Mouse (Mus musculus): ENCODE results near the gene Gm14295.
"Not testable (repeated sequence)": the region's sequence is repeated elsewhere in the genome, so short reads cannot be mapped to it uniquely, and the experiment has no call there.

Gm14295 gene

GRCm38 (mm10) chr2:176798312-176798711 lies at the start of gene Gm14295:
Gm14295 (plus strand) TSS chr2:176798612.
- DNase-seq (ENCODE audit: low spot score in 2 of 2): not testable (repeated sequence)

DNA sequence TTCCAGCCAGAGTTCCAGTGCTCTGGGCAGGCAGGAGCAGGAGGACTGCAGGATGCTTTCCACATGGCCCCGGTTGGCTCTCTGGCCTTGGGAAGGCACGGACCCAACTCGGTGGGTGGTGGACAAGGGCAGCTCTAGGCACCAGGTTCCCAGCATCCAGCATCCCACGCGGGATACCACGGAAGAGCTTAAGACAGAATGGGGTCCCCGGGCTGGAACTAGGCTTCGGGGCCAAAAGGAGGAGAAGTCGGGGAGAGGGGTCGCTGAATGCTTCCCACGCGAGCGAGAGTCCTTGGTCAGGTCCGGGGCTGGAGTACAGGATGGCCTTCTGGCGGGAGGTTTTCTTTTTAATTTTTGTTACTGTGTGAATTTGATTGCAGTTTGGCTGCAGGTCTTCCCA lies 373 bp downstream of the Gm14295 start:
- DNase-seq (ENCODE audit: low spot score in 2 of 2): not testable (repeated sequence)

DNA sequence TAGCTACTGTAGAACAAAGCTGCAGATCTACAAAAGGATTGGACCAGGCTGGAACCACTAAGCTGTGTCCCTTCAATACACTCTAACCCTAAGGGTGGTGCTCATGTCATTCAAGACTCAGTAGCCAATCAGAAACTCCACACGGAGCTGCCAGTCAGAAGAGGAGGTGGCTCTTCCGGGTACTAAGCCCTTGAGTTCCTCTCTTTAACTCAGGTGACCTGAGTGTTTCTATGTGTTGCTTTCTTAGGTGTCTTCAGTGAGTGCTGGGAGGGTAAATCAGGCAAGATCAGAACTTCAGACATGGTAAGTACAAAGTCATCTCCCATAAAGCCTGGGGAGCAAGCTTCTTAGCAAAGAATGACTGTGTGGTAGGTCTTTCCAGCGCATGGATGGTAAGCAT lies 32.4 kb downstream of the Gm14295 start, which contains the start of gene Gm14408:
Gene Gm14408 (plus strand): TSS at position 301 of the 400 bp plus-strand sequence.
- DNase-seq (ENCODE audit: low spot score in 2 of 2): not testable (repeated sequence)

Measured in spleen, postnatal 36 days (tissue).